Mouse (Mus musculus): Measurements from ENCODE around the gene Tex101.

DNA sequence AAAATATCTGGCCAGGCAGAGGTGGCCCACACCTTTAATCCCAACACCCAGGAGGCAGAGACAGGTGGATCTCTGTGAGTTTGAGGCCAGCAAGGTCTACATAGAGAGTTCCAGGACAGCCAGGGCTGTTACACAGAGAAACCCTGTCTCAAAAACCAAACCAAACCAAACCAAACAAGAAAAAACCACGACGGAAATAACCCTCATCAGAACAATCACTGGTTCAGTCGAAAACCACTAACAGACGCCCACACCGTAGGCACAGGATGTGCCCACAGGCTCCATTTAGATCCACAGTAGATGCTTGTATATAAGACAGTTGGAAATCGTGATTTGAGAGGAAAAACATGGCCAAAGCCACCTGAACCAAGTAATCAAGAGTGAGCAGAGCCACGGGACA, 31.5 kb downstream of the Tex101 start:
- TF ChIP-seq CTCF (IDR thresholded peaks at IDR 0.05; ENCODE audit: borderline replicate concordance, insufficient read depth, low read length): no peak
- TF ChIP-seq POLR2A (IDR thresholded peaks at IDR 0.05; ENCODE audit: low read depth, low read length): no peak

Data from embryonic fibroblast, embryonic 13.5 days (primary cell).